Mouse (Mus musculus) G1E (cell line): ENCODE data around the gene Sf3a2.

ENCODE experiments used
- CTCF ChIP-seq: IDR thresholded peaks from 2 replicates; pipeline ENCODE4 v1.5.1; 2012; ENCODE audit warnings: low read depth, low read length, inconsistent platforms, mixed read lengths
- GATA1 ChIP-seq: IDR thresholded peaks from 2 replicates; pipeline ENCODE4 v1.6.1; 2012; ENCODE audit warnings: borderline replicate concordance, low read length, inconsistent platforms, mixed read lengths
- GATA2 ChIP-seq: IDR thresholded peaks from 2 replicates; pipeline ENCODE4 v1.6.1; 2012; ENCODE audit warnings: low read depth, low read length, inconsistent platforms, borderline replicate concordance
- POLR2AphosphoS5 ChIP-seq: IDR thresholded peaks from 2 replicates; pipeline ENCODE4 v1.6.1; 2012; ENCODE audit warnings: low read depth, low read length, inconsistent platforms; ENCODE audit not compliant: insufficient replicate concordance
- TAL1 ChIP-seq: conservative IDR thresholded peaks from 2 replicates; pipeline ENCODE4 v1.6.1; 2012; ENCODE audit warnings: low read depth, low read length, inconsistent platforms, mixed read lengths

DNA sequence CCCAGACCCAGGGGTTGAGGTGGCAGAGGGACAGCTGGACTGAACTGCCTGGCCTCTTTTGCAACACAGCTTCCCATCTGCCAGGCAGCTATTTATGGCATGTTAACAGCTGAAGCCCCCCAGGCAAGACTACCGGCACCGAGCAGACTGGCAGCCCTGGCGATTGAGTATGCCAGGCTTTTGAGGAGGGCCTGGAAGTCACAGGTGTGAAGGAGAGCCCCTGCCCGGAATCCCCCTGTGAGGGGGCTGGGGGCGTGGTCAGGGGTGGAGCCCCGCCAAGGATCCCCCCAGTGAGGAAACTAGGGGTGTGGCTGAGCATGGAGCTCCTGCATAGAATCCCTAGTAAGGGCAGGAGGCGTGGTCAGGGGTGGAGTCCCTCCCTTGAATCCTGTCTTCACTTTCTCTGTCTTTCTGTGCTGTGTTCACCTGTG lies 39.0 kb downstream of the Sf3a2 start:
- TF ChIP-seq CTCF (no peak), TAL1 (no peak), GATA1 (no peak), GATA2 (no peak), POLR2AphosphoS5 (no peak)
